Mouse (Mus musculus) frontal cortex, postnatal 10 days (tissue): ENCODE data around the gene Tmem88b.
"Not testable (repeated sequence)": the region's sequence is repeated elsewhere in the genome, so short reads cannot be mapped to it uniquely, and the experiment has no call there.

Source experiments
- DNase-seq, 2 experiments: peaks; one replicate each; pipeline ENCODE4 v3.0.0; 2022; ENCODE audit warnings: low spot score in 2 of 2, mixed read lengths in 1 of 2

Tmem88b gene

DNA sequence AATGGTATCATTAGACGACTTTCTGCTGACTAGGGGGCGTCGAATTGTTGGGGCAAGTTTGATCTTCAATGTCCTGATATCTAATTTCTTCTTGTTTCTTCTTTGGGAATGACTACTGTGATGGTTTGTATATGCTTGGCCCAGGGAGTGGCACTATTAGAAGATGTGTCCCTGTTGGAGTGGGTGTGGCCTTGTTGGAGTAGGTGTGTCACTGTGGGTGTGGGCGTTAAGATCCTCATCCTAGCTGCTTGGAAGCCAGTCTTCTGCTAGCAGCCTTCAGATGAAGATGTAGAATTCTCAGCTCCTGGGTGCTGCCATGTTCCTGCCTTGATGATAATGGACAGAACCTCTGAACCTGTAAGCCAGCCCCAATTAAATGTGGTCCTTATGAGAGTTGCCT is 3.2 kb upstream of the Tmem88b start:
- not testable (repeated sequence) for DNase-seq

DNA sequence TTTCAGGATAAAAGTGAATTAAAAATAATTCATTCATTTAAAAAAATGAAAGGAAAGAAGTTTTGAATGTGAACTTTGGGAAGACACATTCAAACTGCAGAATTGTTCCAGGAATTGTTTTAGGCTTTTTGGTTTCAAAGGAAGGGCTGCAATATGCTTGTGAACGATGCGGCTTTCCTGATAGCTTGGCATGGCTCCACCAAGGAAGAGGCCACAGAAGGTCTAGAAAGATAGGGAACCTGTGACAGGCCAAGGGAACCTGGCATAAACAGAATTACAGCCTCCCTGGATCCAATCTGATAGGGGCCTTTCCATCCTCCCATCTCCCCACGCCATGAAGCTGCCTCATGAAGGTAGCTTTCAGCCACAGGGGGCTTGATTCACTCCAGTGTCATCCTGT is 2.6 kb upstream of the Tmem88b start:
- no peak for DNase-seq

DNA sequence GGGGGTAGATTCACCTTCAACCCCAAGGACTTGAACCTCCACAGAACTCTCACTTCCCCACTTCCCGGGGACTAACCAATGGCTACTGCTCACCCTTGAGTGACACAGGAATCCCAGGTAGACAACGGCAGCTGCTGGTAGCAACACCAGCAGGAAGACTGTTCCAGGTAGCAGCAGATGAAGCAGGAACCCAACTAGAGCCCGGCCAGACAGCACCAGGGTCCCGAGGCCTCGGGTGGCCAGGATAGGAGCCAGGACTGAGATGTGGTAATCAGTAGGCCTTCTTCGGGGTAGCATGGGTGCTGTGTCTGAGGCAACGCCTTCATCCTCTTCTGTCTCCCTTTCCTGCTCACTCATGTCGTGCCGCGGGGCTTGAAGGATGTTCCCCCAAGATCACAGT is 428 bp downstream of the Tmem88b start:
- DNase-seq = no peak

DNA sequence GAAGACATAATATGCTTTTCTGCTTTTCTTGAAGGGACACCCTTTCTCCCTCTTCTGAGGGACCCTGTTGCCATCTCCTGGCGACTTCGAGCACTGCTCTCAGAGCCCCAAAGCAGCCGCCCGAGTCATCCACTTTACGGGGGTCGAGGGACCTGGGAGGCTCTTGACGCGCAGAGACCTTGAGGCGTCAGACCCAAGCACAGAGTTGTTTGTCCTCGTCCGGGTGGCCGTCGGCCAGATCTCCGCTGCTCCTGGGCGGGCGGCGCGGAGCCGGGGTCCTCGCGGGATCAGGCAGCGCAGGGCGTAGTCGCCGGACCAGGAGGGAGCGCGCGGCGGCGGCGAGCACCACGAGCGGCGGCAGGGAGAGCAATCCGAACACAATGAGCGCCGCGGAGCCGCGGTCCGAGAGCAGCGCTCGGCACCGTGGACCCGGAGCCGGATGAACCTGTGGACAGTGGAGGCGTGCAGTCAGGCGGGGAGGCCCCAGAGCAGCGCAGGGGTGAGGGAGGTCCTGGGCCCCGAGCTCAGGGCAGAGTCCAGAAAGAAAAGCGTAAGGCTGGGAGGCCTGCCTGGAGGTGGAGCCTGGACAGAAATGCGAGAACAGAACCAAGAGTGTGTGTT is 1.5 kb downstream of the Tmem88b start:
- peak; percentile 69 to 80 for DNase-seq

DNA sequence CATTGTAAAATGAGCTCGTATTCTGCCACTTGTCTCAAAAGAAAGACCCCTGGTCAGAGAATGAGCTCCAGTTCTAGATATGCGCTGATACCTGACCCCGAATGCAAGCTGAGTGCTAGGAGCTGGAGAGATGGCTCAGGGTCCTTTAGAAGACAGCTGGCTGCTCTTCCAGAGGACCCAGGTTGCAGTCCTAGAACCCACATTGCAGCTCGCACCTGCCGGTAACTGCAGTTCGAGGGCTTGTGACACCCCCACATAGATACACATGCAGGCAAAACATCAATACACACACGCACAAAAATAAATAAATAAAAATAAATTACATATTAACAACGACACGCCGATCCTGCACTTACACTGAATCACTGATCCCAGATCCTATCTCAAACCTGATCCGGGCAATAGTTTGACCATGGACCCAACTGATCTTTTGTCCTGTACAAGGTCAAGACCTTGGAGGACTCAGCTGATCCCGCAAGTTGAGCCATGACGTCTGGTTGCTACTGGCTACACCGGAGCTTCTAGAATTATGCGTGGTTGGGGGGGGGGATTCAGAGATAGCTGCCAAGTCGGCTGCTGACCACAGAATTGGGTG is 2.1 kb downstream of the Tmem88b start:
- DNase-seq = no peak

DNA sequence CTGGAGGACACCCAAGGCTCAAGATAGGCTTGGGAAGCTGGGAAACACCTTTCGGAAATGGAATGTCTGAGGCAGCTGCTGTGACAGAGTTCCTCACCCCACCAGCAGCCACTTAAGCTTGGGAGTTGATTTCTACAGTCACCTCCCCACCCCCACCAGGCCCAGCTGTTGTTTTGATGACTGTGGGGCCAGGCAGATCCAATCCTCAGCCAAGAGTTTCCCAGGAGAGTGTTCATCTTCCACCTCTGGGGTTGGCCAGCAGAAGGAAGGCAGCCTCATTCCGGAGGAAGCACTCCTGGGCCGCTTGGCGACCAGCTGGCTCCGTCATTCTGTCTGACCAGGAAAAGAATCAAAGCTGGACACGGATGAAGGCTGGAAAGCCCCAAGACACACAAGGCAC is 4.8 kb downstream of the Tmem88b start:
- DNase-seq = no peak

DNA sequence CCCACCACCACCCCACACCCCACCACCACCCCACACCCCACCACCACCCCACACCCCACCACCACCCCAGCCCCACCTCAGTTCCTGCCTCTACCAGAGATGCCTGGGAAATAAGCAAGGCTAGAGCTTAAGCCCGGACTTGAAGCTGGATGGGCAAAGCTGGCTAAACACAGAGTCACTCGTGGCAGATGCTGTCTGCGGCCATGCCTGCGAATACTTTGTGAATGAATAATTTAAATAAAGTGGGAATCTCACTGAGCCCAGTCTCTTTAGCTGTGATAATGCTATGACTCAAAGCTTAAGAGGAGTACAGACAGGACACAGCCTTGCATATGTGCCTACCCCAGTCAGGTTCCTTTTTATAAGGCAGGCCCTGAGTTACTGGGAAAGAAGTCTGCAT is 6.2 kb downstream of the Tmem88b start:
- DNase-seq = no peak

DNA sequence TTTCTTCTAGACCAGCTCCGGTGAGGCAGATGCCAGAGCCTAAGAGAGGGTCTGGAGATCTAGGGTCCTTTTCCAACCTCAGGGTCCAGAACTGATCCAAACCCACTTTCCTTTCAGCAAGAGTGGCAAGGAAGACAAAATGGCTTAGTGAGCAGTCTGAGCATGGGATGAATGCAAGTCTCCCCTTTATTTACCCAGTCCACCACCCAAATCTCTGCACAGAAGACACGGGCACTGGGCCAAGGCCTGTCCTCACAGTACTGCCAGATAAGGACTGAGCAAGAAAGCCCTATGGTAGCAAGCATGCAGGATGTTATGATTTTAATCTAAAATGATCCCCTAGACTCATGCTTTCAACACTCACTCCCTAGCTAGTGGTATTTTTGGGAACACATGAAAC is 7.9 kb downstream of the Tmem88b start:
- no peak for DNase-seq

DNA sequence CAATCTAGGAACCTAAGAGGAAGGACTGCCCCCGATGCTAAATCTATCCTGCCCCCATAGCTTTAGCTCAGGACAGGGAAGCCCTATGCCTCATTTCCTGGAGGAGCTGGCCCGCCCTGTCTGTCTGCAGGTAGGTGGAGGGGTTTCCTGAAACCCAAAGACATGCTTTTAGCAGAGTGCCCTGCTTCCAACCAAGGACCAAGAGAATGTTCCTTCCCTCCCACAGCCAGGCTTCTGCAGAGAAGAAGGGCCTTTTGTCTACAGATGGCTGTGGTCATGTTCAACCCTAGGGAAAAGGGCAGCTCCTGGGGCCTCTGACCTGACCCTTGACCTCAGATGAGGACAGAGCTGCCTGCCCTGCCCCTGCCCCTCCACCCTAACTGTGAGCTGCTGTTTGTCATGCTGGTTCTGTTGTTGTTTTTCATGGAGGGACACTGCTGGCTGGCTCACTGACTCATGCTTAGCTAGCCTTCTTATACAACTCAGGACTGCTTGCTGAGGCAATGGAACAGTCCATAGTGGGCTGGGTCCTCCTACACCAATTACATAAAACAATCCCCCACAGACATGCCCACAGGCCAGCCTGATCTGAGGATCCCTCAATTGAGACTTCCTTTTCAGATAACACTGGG is 8.9 kb downstream of the Tmem88b start:
- no peak for DNase-seq

DNA sequence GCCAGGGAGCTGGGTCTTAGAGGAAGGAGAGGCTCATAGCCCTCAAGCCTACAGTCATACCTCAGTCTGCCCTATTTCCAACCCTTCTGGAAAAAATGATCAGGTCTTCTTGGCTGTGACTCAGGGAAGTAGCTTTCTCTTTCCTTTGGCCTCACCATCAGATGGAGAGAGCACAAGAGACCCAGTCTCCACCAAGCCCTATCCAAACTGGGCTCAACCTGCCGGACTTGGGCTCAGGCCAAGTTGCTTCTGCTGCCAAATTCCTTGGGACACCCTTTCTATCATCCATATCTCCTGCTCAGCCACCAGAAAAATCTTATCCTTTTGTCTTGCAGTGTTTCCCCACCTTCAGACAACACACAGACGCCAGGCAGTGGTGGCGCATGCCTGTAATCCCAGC is 9.8 kb downstream of the Tmem88b start:
- DNase-seq = no peak

DNA sequence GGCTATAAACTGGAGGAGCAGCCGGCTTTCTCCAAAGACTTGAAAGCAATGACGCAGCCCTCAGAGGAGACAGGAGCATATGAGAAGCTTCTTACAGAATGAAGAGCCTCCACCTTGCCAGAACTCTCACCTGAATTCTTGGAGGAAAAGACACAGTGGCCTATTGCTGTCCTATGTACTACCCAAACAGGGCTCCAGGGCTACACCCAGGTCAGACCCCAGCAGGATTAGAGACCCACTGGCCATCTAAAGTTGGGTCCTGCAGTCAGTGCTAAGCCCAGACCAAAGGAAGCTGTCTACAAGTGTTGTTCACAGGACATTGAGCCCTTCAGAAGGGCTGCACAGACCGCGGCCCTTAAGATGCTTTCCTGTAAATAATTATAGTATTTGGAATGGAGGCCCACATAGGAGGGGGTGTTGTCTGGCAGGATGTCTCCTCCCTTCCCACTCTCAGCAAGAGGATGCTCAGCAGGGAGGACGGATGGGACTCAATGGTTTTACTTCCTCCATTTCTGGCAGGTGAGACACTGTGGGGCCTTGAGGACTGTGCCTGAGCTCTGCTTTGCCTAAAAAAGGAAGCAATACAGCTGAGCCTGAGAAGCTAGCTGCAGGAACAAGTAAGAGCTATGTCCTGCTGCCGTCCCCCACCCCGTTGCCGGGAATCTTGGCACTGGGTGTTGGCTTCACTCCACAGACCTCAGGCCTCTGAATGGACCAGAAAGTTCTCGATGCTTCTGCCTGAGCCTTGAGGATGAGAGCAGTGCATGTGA is 10.5 kb downstream of the Tmem88b start:
- peak in 1 of 2 experiments; percentile 77 for DNase-seq

DNA sequence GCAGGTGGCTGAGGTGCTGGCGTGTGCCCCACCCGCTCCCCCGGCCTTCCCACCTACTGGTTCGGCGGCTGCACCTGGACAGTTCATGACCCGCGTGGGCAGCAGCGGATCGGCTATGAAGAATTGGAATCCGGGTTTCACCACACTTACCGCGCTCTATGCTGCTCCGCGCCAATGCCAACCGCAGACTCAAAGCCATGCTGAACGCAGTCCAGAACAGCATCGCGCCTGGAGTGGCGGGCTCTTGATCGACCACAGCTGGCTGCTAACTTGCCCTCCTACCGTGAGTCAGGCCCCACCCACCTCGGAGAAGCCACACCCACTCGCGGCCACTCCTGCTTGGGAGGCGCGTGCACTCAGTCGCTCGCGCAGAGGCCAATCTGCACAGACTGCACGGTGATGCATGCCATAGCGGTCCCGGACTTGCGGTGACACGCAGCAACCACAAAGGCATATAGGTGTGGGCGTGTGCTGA is 11.4 kb downstream of the Tmem88b start, which contains the start of gene Vwa1:
TSS of gene Vwa1 (minus strand) at position 419 of the 475 bp plus-strand sequence.
- peak; percentile 82 to 84 for DNase-seq

DNA sequence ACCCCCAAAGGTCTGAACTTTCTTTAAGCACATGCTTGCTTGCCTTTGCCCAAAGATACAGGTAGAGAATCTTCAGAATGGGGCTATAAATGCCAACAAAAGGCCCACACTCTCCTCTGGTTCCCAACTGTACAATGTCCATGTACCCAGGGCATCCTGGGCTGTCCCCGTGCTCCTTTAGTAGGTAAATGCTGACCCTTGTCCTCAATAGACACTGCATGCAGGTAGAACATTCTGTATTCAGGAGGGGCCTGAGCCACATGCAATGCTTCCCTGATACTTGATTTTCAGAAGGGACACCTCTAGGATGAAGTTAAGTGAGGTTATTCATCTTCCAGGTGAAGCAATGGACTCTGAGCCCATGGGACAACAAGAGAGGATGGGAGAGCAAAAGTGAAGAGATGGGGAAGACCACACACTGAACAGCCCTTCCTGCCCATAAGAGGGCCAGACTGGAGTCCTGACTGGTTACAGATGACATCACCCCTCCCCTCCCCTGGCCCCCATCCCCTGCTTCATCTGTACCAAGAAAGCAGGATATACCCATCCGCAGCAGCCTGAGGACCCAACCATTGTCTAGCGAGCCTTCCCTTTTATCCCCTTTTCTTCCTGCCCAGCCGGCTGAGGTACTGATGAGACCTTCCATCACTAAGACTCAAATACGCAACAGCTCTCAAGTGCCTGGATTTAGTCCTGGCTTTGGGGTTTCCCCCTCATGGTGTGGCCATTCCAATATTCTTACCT is 12.2 kb downstream of the Tmem88b start:
- no peak for DNase-seq

DNA sequence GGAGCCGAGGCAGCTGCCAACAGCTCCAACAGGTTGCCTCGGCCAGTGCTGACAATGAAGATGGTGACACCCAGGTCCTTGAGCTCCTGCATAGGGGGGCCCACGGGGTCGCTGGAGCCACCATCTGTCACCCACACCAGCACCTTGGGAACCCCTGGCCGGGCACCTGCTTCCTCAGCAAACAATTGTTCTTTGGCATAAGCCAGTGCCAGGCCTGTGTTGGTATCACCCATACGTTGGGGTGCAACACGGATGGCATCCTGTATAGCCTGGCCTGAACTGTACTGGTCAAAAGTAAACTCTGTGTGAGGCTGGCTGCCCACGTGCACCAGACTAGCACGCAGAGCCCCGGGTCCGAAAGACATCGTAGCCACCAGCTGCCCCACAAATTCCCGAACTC is 12.9 kb downstream of the Tmem88b start:
- no peak for DNase-seq

DNA sequence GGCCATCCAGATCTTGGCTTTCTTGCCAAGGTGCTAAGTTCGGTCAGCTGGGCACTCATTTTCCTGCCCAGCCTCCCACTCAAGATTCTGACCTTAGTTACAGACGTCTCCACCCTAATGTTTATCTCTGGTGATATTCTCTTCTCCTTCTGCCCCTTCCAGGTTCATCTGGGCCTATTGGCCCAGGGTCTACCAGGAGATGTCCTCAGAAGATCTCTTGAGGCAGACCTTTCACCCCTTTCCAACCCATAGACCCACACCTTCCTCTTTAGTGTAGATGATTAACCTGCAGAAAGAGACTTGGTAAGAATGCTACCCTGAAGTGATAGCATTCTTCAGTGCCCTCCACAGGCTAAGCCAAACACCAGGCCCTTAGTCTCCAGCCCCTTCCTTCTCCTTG is 14.0 kb downstream of the Tmem88b start:
- DNase-seq = peak in 1 of 2 experiments; percentile 4

DNA sequence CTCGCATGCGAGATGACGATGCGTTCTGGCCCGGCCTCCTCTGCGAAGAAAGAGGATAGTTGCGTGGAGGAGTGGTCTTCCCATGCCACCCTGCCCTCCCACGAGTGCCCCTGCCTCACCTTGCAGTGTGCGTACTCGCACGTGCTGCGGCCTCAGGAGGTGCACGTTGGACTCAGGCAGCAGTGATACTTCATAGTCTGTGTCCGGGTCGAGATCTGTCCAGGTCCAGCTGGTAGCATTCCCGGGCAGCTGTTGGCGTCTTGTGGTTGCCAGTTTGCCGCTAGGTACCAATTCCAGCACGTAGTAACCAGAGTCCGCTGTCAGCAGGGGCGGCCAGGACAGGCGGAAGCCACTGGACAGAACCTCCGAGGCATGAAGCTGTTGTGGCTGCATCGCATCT is 15.0 kb downstream of the Tmem88b start:
- peak in 1 of 2 experiments; percentile 41 for DNase-seq

DNA sequence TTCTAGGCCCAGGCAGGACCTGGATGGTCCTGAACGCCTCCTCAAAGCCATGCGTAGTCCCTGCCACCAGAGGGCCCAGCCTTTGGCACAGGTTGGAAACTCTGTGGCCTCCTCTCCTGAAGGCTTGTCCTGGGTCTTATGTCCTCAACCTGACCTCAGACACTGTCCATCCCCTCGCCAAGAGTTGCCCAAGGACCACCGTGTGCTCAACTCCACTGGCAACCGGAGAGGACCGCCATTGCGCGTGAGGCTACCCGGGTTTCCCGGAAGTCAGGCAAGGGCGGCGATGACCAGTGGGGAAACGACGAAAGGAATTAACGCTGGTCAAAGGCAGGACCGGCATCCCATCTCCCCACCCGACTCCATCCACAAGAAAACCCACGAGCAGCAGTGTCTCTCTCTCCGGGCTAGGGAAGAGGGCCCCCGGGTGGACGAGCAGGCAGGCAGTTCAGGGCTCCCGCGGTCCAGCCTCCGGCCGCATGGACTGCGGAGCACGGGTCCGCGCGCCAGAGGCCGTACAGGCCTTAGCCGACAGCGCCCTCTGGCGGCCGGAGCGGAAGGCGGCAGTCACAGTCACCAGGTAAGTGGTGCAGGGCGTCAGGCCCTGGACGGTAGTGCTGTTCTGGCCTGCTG is 15.7 kb downstream of the Tmem88b start:
- peak; percentile 63 to 85 for DNase-seq

DNA sequence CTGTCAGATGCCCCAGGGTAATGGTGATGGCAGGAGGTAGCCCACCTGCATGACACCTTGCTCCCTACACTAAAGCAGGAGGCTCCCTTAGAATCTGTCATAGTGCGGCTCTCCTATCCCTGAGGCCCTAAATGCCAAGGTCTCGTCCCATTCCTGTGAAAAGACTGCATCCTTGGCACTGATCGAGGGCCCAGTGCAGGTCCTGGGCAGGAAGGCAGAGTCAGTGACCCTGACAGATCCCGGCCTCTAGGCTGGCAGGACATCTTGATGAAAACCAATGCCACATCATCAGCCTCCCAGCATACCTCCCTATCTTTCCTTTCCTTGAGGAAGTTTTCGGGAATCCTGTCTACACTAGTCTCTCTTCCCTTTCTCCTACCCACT is 16.2 kb downstream of the Tmem88b start:
- no peak for DNase-seq

DNA sequence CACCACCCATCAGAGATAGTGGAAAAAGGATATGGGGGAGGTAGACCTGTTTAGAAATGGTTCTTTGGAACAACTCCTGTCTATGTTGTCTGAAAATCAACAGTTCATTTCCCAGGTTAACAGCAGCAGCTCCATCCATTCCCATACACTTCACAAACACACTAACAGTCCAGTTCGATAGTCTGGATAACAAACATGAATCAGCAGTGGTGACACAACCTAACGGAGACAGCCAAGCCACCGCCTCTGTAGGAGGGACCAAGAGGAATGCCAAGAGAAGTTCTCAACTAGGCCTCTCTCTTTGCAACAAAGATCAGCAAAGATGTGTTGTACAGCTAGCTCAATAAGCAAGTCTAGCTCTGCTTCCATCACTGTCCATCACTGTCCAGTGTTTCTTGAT is 23.3 kb downstream of the Tmem88b start:
- no peak for DNase-seq

DNA sequence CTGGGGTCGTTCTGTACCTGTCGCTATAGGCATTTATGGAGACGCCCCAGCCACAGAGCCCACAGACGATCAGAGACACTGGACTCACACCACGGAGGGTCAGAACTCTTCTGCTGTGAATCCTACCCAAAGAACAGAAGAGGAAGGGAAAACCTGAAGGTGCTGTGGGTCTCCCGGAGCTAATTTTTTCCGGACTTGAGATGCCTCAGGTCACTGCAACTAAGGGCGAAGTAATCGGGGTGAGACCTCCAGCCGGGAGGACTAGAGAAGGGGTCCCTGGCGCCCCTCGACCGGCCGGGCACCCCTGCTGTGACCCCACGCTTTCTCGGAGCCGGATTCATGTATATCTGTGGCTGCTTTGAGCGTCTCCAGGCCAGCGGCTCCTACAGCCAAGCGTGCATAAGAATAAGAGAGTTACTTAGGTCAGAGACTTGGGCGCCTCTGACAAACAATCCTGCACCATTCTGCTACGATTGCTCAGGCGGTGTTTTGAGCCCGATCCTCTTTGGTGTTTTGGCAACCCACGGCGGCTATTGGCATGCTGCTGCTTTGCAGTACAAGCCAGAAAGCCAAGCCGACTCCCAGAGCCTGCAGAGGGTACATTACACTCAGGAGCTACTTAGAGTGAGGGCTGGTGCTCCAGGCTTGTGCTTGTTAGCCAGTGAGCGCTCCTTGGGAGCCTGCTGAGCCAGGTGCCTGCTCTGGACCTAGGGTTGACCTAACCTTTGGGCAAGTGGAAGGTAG is 24.1 kb downstream of the Tmem88b start:
- DNase-seq = no peak
